Mouse (Mus musculus) lung, adult 2 months (tissue): Measurements from ENCODE around the gene Clec18a. TPM values are rescaled to one million over a fixed set of nuclear protein-coding genes. Genes with fewer than 3 reads are reported as not detected.
"Not testable (repeated sequence)": the region's sequence is repeated elsewhere in the genome, so short reads cannot be mapped to it uniquely, and the experiment has no call there.

Source experiments
- DNase-seq: peaks from one replicate; pipeline ENCODE4 v3.0.0; 2022
- H3K4me1 ChIP-seq: fragments of 200-500 bp; 2 replicates; pipeline ENCODE4 v1.6.1; 2011; ENCODE audit warnings: low read length; ENCODE audit not compliant: control insufficient read depth, insufficient read depth
- H3K4me3 ChIP-seq: fragments of 200-500 bp; replicated peaks from 2 replicates; pipeline ENCODE3; 2011; ENCODE audit warnings: low read depth, mild to moderate bottlenecking, control low read depth, low read length; ENCODE audit errors: extremely low read depth
- CTCF ChIP-seq: fragments of 200-500 bp; IDR thresholded peaks from 2 replicates; pipeline ENCODE4 v1.5.1; 2011; ENCODE audit warnings: mild to moderate bottlenecking, low read length, control low read depth; ENCODE audit not compliant: insufficient read depth
- POLR2A ChIP-seq: fragments of 200-500 bp; IDR thresholded peaks from 2 replicates; pipeline ENCODE4 v1.6.1; 2011; ENCODE audit warnings: low read depth, mild to moderate bottlenecking, control low read depth, low read length, borderline replicate concordance; ENCODE audit errors: extremely low read depth
- WGBS: fragments of 180-500 bp; shearing (Covaris S2); methylation state at CpG from one replicate; pipeline ENCODE4 v1.1.7; 2018; 5-methylcytosine and 5-hydroxymethylcytosine counted together
- polyA plus RNA-seq: library from polyadenylated mRNA; depleted of rRNA; stranded (reverse); fragments of >200 nt; gene quantifications from 2 replicates; pipeline ENCODE4 v1.2.3, GENCODE M21; 2012; rRNA removed

Clec18a gene
- 0.07 TPM in 1 of 2 replicates, not detected in the other for polyA plus RNA-seq

DNA sequence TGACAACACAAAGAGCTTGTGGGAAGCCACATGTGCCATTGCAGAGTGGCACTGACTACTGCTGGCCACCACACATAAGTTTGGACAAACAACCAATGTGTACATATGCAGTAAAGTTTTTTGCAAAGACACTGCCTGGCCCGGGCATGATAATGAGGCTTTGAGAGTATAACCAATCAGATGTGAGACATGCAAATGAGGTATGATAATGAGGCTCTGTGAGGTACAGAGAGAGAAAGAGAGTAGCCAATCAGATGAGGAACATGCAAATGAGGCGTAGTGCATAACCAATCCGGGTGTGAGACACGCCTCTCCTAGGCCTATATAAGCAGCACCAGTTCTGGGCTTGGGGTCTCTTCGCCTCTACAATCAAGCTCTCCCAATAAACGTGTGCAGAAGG, at the start of gene Clec18a:
Gene Clec18a (minus strand): TSS at position 101 of the 400 bp plus-strand sequence.
- H3K4me3 ChIP-seq, DNase-seq: not testable (repeated sequence)
- H3K4me1 ChIP-seq: peaks cover 13% of the 10 kb centered on the region
- 92% methylated on average over 6 of the region's 6 CpGs for WGBS

DNA sequence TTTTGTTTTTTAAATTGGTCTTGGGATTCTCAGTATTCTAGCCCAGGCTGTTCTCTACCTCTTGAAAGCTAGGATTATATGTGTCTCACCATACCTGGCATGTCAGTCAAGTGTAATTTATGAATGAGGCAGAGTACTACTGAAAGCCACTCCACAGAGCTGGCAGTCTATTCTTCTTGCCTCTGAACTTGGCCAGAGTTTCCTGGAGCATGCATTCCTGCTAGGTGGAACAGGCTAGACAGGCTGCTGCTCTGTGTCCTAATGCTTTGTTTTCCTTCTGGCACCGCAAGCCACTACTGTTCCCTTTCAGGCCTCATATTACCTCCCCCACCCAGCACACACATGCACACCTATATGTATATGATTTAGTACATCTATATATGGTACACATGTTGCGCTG, 38.5 kb upstream of the Clec18a start:
- WGBS: 77% methylated on average over 2 of the region's 2 CpGs
- H3K4me3 ChIP-seq: no peak overlapping the region
- no peak for DNase-seq
- TF ChIP-seq CTCF (no peak), POLR2A (no peak)
- H3K4me1 ChIP-seq: no peaks in the 10 kb centered on the region

DNA sequence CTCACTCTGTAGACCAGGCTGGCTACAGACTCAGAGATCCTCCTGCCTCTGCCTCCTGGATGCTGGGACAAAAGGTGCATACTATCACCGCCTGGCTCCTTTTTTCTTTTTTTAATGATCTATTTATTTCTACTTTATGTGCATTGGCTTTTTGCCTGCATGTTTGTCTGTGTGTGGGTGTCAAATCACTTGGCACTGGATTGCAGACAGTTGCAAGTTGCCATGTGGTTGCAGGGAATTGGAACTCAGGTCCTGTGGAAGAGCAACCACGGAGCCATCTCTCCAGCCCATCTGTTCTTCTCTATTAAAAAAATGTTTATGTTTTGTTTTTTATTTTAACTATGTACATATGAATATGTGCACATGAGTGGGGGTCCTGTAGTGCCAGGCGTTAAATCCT, 27.3 kb upstream of the Clec18a start:
- TF ChIP-seq POLR2A (no peak), CTCF (no peak)
- Histone ChIP-seq H3K4me1 (no peaks in the 10 kb centered on the region), H3K4me3 (no peak overlapping the region)
- WGBS: 95% methylated on average over 3 of the region's 3 CpGs
- no peak for DNase-seq

DNA sequence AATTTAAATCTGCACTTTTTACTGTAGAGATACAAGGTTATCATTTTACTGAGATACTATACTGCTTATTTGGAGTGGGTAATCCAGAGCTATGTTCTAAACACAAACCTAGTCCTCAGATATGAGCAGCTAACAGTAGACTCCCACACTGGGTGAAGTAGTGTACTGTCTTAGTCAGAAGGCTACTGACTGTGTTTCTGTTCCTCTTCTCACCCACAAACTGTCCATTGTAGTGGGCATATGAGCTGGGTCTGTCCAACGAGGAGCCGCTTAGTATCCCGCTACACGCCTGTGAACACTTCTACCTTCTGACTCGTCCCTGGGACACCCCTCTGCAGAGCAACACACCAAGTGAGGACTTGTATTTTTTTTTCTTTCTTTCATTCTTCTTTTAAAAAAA, 22.7 kb upstream of the Clec18a start:
- DNase-seq: no peak
- no peak for TF ChIP-seq POLR2A
- no peak for TF ChIP-seq CTCF
- Histone ChIP-seq H3K4me1 (no peaks in the 10 kb centered on the region), H3K4me3 (no peak overlapping the region)
- WGBS: 86% methylated on average over 5 of the region's 5 CpGs

DNA sequence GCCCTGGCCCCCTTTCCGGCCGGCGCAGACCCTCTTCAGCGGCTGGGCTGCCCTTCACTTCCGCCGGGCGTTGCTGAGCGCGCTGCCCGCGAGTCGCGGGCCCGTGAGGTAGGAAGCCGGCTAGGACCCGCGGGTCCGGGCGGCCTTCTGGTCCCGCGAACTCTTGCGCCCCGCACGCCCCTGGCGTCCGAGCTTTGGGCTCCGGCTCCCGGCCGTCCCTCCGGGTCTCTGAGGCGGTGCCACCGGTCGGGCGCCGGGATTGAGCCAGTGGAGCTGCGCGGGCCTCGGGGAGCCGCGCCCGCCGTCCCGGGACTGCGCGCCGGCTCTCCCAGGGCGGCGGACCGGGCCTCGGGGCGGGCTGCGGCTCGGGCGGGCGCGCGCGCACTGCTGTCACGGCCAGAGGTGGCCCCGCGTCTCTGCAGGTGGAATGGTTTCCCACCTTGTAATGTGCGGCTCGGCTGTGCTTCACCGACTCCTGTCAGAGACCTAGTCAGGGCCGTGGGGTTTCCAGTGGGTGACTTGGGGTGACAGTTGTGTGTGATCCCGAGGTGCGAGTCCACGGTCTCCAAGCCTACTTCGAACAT, 2.6 kb upstream of the Clec18a start:
- peaks cover 13% of the 10 kb centered on the region for H3K4me1 ChIP-seq
- H3K4me3 ChIP-seq: peak overlapping the region; percentile 66
- WGBS: under 1% methylated on average over 60 of the region's 69 CpGs
- DNase-seq: not testable (repeated sequence)

DNA sequence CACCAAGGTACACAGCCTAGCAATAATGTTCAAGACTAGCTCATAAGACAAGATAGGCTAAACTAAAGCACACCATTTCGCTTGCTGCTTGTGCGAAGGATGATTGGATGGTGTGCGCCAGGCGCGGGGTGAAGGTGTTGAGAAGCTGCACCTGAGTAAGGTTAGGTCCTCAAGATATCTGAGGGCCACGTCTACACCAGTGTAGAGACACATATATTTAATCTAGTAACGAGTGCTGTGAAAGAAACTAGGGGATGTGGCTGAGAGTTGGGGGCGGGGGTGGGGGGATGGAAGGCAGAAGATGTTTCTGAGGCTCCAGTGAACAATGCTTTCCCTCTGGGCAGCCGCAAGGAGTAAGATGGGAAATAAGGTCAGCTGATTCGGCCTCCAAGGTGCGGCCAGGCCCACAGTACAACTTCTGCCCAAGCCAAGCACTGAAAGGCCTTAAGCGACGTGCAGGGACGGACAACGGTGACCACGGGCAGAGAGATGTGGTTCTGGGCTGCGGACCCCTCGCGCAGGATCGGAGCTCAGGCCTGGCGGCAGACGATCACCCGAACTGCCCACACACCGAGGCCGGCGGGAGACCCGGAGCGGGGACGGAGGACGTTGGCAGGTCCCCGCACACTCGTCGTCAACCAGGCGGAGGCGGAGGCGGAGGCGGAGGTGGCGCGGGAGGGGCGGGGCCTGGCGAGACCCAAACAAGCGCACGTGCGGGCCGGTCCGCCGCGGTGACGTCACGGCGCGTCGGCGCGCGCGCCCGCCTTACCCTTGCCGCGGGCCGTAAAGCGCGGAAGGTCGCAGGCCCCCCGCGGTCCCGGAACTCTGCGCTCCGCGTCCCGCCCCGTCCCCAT, 1.9 kb upstream of the Clec18a start, which contains the start of gene Pdpr:
Gene Pdpr (plus strand): TSS at position 766 of the 854 bp plus-strand sequence.
- Histone ChIP-seq H3K4me1 (peaks cover 13% of the 10 kb centered on the region), H3K4me3 (peak within 1 kb of the TSS; percentile 77)
- WGBS: 7% methylated on average over 50 of the region's 72 CpGs
- DNase-seq: peak; percentile 91
- peak; percentile 51; the same call in 1 of the 2 replicates for TF ChIP-seq POLR2A
- TF ChIP-seq CTCF: no peak

DNA sequence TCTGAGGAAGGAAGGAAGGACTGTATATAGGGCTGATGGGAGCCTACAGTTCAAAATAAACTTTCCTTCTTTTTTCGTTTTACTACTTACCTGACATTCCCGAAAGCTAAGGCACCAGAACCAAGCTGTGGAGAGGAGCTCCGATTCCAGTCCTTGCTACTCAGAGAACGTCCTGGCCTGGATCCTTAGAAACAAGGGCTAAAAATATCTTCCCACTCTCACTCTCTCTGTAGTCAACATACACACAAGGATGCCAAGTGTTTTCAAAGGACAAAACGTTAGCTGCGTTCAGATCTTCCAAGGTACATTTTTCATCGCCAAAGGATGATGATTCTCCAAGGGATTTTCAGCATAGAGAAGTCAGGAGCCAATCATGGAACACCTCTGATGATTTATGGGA, 520 bp downstream of the Clec18a start:
- WGBS: 71% methylated on average over 7 of the region's 7 CpGs

DNA sequence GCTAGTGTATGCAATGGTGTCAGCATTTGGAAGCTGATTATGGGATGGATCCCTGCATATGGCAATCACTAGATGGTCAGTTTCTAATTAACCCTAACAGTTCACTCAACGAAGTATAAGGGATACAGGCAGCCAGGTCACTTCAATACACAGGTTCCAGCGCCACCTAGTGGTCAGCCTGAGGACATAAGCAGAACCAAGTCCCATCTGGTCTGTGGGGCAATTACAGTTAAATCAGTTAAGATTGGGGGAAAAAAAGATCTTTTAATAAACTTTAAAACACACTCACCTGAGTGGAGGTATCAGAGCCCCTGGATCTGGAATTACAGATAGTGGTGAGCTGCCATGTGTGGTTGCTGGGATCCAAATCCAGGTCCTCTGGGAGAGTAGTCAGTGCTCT, 2.1 kb downstream of the Clec18a start:
- Histone ChIP-seq H3K4me1 (peaks cover 2% of the 10 kb centered on the region; the same call in 1 of the 2 replicates), H3K4me3 (no peak overlapping the region)
- TF ChIP-seq CTCF: peak; percentile 94
- no peak for TF ChIP-seq POLR2A
- peak; percentile 70 for DNase-seq
- 0% methylated on average over 2 of the region's 2 CpGs for WGBS

More for the DNA sequence above, 520 bp downstream of the Clec18a start:
- DNase-seq: no peak
- H3K4me3 ChIP-seq: no peak overlapping the region
- peaks cover 13% of the 10 kb centered on the region for H3K4me1 ChIP-seq
- TF ChIP-seq POLR2A (no peak), CTCF (no peak)

DNA sequence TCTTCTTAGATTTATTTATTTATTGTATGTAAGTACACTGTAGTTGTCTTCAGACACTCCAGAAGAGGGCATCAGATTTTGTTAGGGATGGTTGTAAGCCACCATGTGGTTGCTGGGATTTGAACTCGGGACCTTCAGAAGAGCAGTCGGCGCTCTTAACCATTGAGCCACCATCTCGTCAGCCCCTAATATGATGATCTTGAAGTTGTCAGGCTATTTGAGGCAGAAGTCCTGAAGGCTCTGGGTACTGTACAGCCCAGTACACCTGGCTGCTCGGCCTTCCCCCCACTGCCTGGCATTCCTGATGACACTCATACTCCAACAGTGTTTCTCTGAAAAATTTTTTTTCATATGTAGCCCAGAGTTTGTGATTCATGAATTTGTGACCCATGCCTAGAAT, 8.3 kb downstream of the Clec18a start:
- H3K4me3 ChIP-seq, H3K4me1 ChIP-seq, DNase-seq: not testable (repeated sequence)
- 82% methylated on average over 5 of the region's 5 CpGs for WGBS

DNA sequence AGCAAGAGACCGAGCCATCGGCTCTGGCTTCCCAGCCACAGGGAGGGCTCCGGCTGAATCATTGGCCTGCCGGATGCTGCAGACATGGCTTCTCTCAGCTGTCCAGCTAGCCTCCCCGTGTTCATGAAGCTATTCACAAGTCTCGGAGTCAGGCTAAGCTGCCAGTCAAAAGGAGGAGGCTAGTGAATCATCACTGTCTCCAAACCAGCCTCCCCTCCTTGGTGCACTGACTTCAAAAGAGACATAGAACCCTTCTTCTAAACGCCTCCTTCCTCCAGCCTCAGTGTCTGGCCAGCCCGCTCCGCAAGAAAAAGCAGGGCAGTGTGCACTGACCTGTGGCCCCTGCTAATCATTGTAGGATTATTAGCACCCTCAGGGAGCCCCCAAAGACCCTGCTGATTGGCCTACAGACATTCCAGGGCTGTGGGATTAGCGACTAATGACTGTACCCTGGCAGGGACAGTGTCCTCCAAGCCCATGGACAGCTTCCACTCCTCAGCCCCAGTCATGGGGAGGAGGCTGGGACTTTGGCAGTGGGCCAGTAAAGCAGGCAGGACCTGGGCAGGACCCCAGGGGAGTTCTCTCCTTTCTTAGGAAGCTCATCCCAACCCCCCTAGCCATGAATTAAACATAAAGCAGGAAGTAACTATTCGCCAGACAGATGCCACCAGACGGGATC, 10.5 kb downstream of the Clec18a start:
- H3K4me1 ChIP-seq: no peaks in the 10 kb centered on the region
- no peak for DNase-seq
- 66% methylated on average over 12 of the region's 12 CpGs for WGBS
- no peak overlapping the region for H3K4me3 ChIP-seq
- no peak for TF ChIP-seq POLR2A
- TF ChIP-seq CTCF: no peak
